Mouse (Mus musculus): ENCODE results near the gene Kit.

DNA sequence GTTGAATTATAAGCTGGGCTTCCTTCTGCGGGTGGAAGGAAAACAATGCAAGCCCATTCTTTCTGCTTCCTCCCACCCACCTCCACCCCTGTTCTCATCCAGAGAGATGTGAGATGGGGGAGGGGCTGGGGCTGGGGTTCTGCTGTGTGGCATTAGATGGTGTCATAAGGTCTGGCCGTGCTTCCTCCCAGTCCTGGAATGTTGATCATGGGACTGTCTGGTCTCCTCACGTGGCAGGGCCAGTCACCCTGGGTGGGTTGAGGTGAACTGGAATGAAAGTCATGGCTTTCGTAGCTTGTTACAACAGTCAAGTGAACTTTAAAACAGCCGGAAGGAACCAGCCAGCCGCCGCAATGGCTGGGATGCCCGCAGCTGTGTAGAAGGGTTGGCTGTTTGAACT, 78.7 kb downstream of the Kit start:
- TF ChIP-seq CTCF (IDR thresholded peaks at IDR 0.05; ENCODE audit: low read depth, low read length) (no peak), POLR2A (IDR thresholded peaks at IDR 0.05; ENCODE audit: extremely low read depth, insufficient read depth, low read length) (no peak)

Measured in liver, adult 2 months (tissue).